Mouse (Mus musculus) ovary, postnatal 36 days (tissue): Measurements from ENCODE around the gene Sik3.
A peak's percentile ranks its signal among the peaks of the same experiment; 100 is the strongest.

ENCODE experiments used
- DNase-seq: peaks from one replicate; pipeline ENCODE4 v3.0.0; 2022; ENCODE audit warnings: low spot score, mixed read lengths

Sik3 gene

DNA sequence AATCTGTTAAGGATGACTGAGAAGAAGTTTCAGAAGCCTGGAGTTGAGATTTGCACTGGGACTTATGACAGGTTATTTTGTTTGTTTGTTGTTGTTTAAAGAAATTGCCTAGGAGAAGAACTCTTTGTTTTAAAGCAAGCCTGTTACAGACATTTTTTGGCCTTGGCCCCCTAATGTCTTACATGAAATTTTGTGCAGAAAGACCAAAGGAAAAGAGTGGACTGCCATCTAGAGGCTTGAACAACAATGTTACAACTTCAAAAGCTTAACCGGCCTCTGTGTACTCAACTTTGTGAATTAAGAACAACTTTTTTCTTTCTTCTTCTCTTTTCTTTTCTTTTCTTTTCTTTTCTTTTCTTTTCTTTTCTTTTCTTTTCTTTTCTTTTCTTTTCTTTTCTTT, 179.0 kb downstream of the Sik3 start:
- DNase-seq: no peak

DNA sequence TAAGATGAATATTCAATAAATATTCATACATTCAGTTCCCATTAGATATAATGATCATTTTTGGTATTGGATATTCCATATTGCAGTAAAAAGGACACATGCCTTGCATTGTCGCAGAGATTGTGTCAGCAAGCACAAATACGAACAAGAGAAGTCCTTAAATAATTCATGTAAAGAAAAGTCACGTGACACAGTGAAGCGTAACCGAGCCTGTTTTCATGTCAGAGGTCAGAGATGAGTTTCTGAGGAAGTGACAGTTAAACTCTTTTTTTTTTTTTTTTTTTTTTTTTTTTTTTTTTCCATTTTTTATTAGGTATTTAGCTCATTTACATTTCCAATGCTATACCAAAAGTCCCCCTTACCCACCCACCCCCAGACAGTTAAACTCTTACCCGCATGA, 180.0 kb downstream of the Sik3 start:
- no peak for DNase-seq

DNA sequence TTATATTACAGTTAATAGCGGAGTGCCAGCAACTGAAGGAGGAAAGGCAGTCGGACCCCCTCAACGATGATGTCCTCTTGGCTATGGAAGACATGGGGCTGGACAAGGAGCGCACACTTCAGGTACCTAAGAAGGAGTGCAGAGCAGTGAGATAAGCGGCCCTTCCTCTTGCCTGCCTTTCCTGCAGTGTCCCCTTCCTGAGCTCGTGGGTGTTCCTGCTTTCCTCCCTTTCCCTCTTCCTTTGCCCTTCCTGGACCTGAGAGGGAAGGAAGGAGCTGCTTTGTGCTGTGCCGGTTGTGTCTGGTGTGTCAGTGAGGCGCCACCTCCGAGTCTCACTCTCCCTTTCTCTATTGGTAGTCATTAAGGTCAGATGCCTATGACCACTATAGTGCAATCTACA, 182.2 kb downstream of the Sik3 start:
- DNase-seq: no peak

- no peak for DNase-seq
These were observed 184.1 kb downstream of the Sik3 start for GRCm38 (mm10) chr9:46196699-46197169.

DNA sequence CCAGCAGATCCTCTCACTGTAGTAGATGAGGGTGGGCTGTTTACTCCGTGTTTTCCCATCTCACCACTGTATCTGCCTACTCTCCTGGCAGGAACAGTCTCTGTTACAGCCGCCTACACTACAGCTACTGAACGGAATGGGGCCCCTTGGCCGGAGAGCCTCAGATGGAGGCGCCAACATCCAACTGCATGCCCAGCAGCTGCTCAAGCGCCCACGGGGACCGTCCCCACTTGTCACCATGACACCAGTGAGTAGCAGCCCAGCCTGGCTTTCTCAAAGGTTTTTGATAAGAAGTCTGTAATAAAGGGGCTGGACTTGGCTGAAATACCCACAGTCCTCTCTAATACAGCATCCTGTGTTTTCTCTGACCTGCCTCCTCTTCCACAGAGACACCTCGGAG, 185.8 kb downstream of the Sik3 start:
- DNase-seq: no peak

DNA sequence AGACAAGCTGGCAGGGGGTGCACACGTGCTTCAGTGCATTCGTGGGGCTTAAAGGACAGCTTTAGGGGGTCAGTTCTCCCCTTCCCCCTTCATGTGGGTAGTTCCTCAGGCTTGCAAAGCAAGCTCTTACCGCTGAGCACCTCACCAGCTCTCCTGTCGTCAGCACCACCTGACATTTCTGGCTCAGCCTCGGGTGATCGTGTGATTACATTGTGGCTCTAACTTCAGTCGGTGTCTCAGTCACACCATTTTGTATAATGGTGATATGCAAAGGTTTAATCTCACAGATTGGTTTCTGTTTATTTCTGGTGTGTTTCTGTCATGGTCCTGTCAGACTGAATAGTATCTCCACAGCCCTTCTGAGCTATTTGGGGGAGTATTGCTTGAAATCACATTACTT, 186.3 kb downstream of the Sik3 start:
- DNase-seq: no peak

DNA sequence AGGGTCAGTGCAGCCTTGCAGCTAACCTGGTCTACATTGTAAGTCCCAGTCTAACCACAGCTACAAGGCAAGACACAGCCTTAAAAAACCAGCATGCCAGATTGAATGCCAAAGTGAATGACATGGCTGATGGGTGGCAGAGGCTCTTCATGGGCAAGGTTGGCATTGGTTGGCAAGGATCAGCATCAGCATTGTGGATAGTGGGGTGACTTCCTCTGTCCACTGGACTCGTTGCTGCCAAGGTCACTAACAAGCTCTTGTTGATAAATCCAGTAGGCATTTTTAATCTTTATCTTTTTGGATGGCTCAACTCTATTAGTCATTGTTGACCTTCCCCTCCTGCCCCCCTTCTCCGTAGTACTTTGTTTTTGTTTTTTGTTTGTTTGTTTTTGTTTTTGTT, 187.0 kb downstream of the Sik3 start:
- DNase-seq: no peak

DNA sequence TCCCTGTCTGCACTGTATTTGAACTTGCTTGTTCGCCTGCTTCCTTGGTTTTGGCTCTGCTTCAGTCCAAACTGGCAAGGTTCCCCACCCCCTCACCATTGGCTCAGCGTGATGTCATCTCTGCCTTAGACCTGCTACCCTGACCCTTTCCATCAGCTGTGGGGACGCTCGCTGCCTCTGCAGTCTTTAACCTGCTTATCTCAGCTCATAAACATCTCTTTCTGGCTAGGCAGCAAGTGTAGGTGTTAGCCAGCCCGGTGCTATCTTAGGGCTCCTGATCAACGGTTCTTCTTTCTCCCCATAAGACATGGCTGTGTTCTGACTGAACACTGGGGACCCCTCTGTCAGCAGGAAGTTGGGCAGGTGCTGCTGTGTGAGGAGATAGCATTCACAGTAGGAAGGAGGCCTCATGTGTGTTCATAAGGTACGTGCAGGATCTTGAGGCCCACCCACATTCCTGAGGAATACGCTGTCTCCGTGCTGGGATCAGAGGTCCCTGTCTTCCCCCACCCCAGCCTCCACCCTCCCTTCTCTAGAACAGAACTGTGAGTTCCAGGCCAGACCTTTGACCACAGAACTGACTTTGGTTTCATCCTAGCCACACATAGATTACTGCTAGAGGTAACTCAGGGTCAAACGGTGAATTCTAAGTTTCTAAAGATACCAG, 194.3 kb downstream of the Sik3 start:
- DNase-seq: no peak

- DNase-seq: no peak
These were observed 194.9 kb downstream of the Sik3 start for GRCm38 (mm10) chr9:46207501-46207869.

DNA sequence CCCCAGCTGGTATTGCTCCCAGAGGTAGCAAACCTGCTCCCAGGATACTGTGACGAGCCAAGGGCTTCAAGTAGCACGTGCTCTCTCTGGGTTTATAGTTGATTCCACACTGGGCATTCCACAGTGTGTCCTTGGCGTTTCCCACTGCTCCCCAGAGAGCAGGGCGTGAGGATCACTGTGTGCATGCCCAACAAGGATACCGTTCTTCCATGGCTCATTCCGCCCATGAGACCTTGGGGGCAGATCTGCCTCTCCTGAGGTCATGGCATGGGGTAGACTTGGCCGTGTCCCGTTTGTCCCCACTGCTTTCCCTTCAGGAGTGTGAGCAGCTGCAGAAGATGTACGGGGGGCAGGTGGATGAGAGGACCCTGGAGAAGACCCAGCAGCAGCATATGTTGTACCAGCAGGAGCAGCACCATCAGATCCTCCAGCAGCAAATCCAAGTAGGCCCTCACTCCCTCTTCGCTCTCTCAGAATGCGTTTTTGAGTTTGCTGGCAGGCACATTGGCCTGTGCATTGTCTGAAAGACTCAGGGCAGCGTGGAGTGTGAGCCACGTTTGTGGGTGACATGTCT, 195.9 kb downstream of the Sik3 start:
- DNase-seq: peak; percentile 46

DNA sequence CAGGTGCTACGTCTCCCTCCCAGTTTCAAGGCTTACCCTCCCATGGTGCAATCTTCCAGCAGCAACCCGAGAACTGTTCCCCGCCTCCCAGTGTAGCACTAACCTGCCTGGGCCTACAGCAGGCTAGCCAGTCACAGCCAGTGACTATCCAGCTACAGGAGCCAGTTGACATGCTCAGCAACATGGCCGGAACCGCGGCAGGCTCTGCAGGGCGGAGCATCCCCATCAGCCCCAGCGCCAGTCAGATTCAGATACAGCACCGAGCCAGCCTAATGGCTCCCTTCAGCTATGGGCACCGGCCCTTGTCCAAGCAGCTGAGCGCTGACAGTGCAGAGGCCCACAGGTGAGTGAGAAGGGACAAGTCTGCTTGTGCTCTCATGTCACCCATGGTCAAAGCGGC, 197.9 kb downstream of the Sik3 start:
- DNase-seq: no peak

DNA sequence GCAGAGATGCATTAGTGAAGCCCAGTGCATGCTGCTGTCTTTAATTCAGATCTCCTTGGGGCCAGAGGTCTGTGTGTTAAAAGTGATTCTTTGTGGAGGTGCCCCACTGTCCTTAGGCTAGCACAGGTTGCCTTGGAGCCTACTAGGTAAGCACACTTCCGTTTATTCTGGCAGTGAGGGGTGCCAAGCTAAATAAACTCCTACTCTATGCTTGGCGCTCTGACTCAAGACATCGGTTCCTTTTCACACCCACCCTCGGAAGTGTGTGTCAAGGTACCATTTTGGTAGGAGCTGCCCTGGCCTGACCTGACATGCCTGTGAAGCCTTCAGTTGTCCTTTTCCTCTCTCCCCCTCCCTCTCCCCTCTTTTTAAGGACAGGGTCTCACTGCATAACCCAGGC, 201.7 kb downstream of the Sik3 start:
- no peak for DNase-seq

- no peak for DNase-seq
These were observed 202.3 kb downstream of the Sik3 start for GRCm38 (mm10) chr9:46214946-46215337.

- no peak for DNase-seq
These were observed 203.0 kb downstream of the Sik3 start for GRCm38 (mm10) chr9:46215338-46216322.

DNA sequence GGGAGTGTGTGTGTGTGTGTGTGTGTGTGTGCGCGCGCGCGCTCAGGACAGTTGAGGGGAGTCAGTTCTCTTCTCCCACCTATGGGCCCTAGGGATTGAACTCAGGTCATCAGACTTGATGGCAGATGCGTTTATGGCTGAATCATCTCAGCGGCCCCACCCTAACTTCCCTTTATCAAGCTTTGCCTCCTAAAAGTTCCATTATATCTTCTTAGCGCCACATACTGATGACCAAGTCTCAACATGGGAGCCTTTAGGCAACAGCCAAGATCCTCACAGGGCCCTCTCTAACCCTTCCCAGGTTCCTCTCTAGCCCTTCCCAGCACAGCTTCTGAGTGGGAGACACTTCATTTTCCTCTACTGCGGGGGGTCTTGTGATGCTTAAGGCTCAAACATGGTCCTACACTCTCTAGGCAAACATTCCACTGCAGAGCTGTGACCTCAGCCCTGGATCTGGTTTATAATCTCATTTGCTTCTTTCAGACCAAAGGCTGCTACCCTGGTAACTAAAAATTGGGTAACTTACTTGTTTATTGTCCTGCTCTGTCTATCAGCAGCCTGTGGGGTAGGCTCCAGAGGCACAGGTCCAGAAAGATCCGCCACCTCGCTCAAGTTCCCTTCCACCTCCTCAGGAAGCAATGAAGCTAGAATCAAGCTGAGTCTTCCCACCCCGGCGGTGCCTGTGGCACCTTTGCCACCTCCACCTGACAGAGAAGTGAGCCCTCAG, 204.3 kb downstream of the Sik3 start:
- DNase-seq: no peak

- no peak for DNase-seq
These were observed 205.6 kb downstream of the Sik3 start for GRCm38 (mm10) chr9:46218176-46218575.

DNA sequence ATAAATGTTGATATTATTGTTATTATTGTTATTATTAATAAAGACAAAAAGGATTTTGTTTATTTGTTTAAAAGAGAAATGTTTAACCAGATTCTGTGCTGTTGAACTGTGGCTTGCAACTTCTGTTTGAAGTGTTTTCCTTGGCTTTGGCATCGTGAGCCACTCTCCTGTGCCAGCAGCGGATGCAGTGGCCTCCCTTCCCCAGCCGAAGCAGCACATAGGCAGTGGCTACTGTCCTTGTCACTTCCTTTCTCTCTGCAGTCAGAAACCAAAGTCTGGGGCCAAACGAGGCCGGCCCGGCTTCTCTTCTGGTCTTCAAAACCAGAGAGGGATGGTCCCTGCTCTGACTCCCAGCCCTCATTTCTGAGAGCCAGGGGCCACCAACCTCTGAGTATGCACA, 210.5 kb downstream of the Sik3 start:
- no peak for DNase-seq

DNA sequence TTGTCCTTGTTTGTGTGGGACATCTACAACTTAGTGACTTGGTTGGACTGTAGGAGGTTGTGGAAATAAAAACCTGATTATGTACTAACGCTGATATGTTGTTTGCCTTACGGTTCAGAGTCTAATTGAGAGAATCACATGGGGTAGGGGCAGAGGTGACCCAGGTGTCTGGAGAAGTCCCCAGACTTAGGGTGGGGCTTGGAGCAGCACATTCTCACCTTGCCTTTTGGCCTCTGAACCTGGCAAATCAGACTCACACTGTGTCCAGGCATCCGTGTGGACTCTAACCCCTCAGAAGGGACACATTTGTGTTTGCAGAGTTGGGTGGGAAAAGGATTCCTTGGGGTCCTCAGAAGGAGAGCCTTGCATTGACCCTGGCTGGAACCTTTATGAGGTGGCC, 211.5 kb downstream of the Sik3 start:
- no peak for DNase-seq

- DNase-seq: no peak
These were observed 212.5 kb downstream of the Sik3 start for GRCm38 (mm10) chr9:46224945-46225660.

- DNase-seq: no peak
These were observed 214.5 kb downstream of the Sik3 start for GRCm38 (mm10) chr9:46227064-46227614.

GRCm38 (mm10) chr9:46228491-46228890, 215.9 kb downstream of the Sik3 start, which contains the start of gene Apoa1:
TSS of gene Apoa1 (plus strand) at chr9:46228580.
- DNase-seq: no peak
